Mouse (Mus musculus) midbrain, embryonic 13.5 days (tissue): ENCODE measurements around the gene Slc7a11. TPM values are rescaled to one million over a fixed set of nuclear protein-coding genes. Genes with fewer than 3 reads are reported as not detected.

ENCODE experiments used
- ATAC-seq: fragments of 200-750 bp; cut with Nextera tagmentation; 2 replicates; pipeline ENCODE4 v1.8.0; 2017; ENCODE audit warnings: mild to moderate bottlenecking, moderate TSS enrichment, moderate library complexity
- H3K27ac ChIP-seq: fragments of 300-500 bp; sonication (generic); 2 replicates; pipeline ENCODE4 v1.5.1; 2015; ENCODE audit warnings: inconsistent platforms, mild to moderate bottlenecking, moderate library complexity
- H3K27me3 ChIP-seq: fragments of 300-500 bp; sonication (generic); 2 replicates; pipeline ENCODE4 v1.6.1; 2015; ENCODE audit warnings: mild to moderate bottlenecking, inconsistent platforms
- H3K36me3 ChIP-seq: fragments of 300-500 bp; sonication (generic); 2 replicates; pipeline ENCODE4 v1.6.1; 2015; ENCODE audit warnings: mild to moderate bottlenecking, inconsistent platforms
- H3K4me1 ChIP-seq: fragments of 300-500 bp; sonication (generic); replicated peaks from 2 replicates; pipeline ENCODE4 v1.6.1; 2015; ENCODE audit warnings: inconsistent platforms
- H3K4me2 ChIP-seq: fragments of 300-500 bp; sonication (generic); replicated peaks from 2 replicates; pipeline ENCODE4 v1.6.1; 2015; ENCODE audit warnings: moderate library complexity, mild to moderate bottlenecking, inconsistent platforms
- H3K4me3 ChIP-seq: fragments of 300-500 bp; sonication (generic); replicated peaks from 2 replicates; pipeline ENCODE4 v1.5.1; 2015; ENCODE audit warnings: mild to moderate bottlenecking, inconsistent platforms
- H3K9ac ChIP-seq: fragments of 300-500 bp; sonication (generic); replicated peaks from 2 replicates; pipeline ENCODE4 v1.6.1; 2015; ENCODE audit warnings: mild to moderate bottlenecking, inconsistent platforms
- H3K9me3 ChIP-seq: fragments of 300-500 bp; sonication (generic); 2 replicates; pipeline ENCODE4 v1.6.1; 2016; ENCODE audit warnings: mild to moderate bottlenecking, inconsistent platforms
- WGBS: fragments of 180-500 bp; shearing (Covaris S2); methylation state at CpG from one replicate; pipeline ENCODE4 v1.1.7; 2015; 5-methylcytosine and 5-hydroxymethylcytosine counted together
- polyA plus RNA-seq: library from polyadenylated mRNA; unstranded; fragments of >200 nt; fragmentation: Nextera tagmentation; extraction: Ambion mirVana; gene quantifications from 2 replicates; pipeline ENCODE4 v1.2.1, GENCODE M21; 2015

Gene Slc7a11
- polyA plus RNA-seq, 1 experiment from 2014 or later, result 1.7 TPM

- H3K4me2 ChIP-seq, result no peak overlapping the region
- 50% methylated on average over 4 of the region's 4 CpGs for WGBS
- H3K27me3 ChIP-seq, result no peaks in the 10 kb centered on the region
- H3K9me3 ChIP-seq, result no peaks in the 10 kb centered on the region
- no peak overlapping the region for H3K9ac ChIP-seq
- H3K4me1 ChIP-seq, result peaks cover 4% of the 10 kb centered on the region; the same call in 1 of the 2 replicates
- no peak overlapping the region for H3K4me3 ChIP-seq
- H3K36me3 ChIP-seq, result no peaks in the 10 kb centered on the region
- ATAC-seq, result no peak
- H3K27ac ChIP-seq, result no peak overlapping the region
These were observed 514.7 kb downstream of the Slc7a11 start for GRCm38 (mm10) chr3:49928509-49929263.

- Histone ChIP-seq H3K4me2 (no peak overlapping the region), H3K4me1 (peaks cover 8% of the 10 kb centered on the region), H3K36me3 (no peaks in the 10 kb centered on the region), H3K9me3 (no peaks in the 10 kb centered on the region), H3K9ac (no peak overlapping the region), H3K4me3 (no peak overlapping the region), H3K27me3 (no peaks in the 10 kb centered on the region), H3K27ac (no peak overlapping the region)
- no peak; the same call in 1 of the 2 replicates for ATAC-seq
- WGBS, result 58% methylated on average over 2 of the region's 2 CpGs
These were observed 529.5 kb downstream of the Slc7a11 start for GRCm38 (mm10) chr3:49913929-49914328.

- ATAC-seq, result no peak
- Histone ChIP-seq H3K4me1 (peaks cover 16% of the 10 kb centered on the region), H3K4me2 (no peak overlapping the region), H3K9ac (no peak overlapping the region), H3K4me3 (no peak overlapping the region), H3K9me3 (no peaks in the 10 kb centered on the region), H3K27ac (no peak overlapping the region), H3K36me3 (no peaks in the 10 kb centered on the region), H3K27me3 (no peaks in the 10 kb centered on the region)
- WGBS, result 20% methylated on average over 1 of the region's 1 CpGs
These were observed 532.5 kb downstream of the Slc7a11 start for GRCm38 (mm10) chr3:49910922-49911321.

- Histone ChIP-seq H3K4me2 (no peak overlapping the region), H3K27ac (no peak overlapping the region), H3K36me3 (no peaks in the 10 kb centered on the region), H3K4me1 (peaks cover 20% of the 10 kb centered on the region), H3K9ac (no peak overlapping the region), H3K27me3 (no peaks in the 10 kb centered on the region), H3K4me3 (no peak overlapping the region), H3K9me3 (no peaks in the 10 kb centered on the region)
- ATAC-seq, result no peak
- 60% methylated on average over 12 of the region's 12 CpGs for WGBS
These were observed 534.7 kb downstream of the Slc7a11 start for GRCm38 (mm10) chr3:49908426-49909341.

- no peak for ATAC-seq
These were observed 549.5 kb downstream of the Slc7a11 start for GRCm38 (mm10) chr3:49893945-49894344.

GRCm38 (mm10) chr3:49887359-49887758 is 556.1 kb downstream of the Slc7a11 start:
- Histone ChIP-seq H3K27me3 (no peaks in the 10 kb centered on the region), H3K27ac (peak overlapping the region; percentile 47), H3K9ac (no peak overlapping the region), H3K4me3 (no peak overlapping the region), H3K4me2 (no peak overlapping the region), H3K9me3 (no peaks in the 10 kb centered on the region), H3K4me1 (peaks cover 15% of the 10 kb centered on the region), H3K36me3 (no peaks in the 10 kb centered on the region)
- no peak; the same call in 1 of the 2 replicates for ATAC-seq
- 32% methylated on average over 2 of the region's 2 CpGs for WGBS

More at GRCm38 (mm10) chr3:49893945-49894344, 549.5 kb downstream of the Slc7a11 start:
- Histone ChIP-seq H3K4me3 (no peak overlapping the region), H3K27me3 (no peaks in the 10 kb centered on the region), H3K36me3 (no peaks in the 10 kb centered on the region), H3K4me2 (no peak overlapping the region), H3K9ac (no peak overlapping the region), H3K27ac (no peak overlapping the region), H3K9me3 (0 out of 2 replicates have a peak, but pooled peaks cover 5% of the 10 kb centered on the region), H3K4me1 (peaks cover 4% of the 10 kb centered on the region; the same call in 1 of the 2 replicates)

- peak overlapping the region; percentile 35; the same call in 1 of the 2 replicates for H3K27ac ChIP-seq
- peaks cover 15% of the 10 kb centered on the region for H3K4me1 ChIP-seq
- ATAC-seq, result peak; percentile 99
- no peak overlapping the region for H3K4me3 ChIP-seq
- no peaks in the 10 kb centered on the region for H3K36me3 ChIP-seq
- H3K4me2 ChIP-seq, result peak overlapping the region; percentile 32
- WGBS, result 13% methylated on average over 8 of the region's 8 CpGs
- H3K9ac ChIP-seq, result no peak overlapping the region
- no peaks in the 10 kb centered on the region for H3K9me3 ChIP-seq
- H3K27me3 ChIP-seq, result no peaks in the 10 kb centered on the region
These were observed 557.0 kb downstream of the Slc7a11 start for GRCm38 (mm10) chr3:49886220-49886945.

GRCm38 (mm10) chr3:49880496-49880895 is 562.9 kb downstream of the Slc7a11 start:
- H3K4me2 ChIP-seq, result no peak overlapping the region
- H3K4me3 ChIP-seq, result no peak overlapping the region
- H3K27me3 ChIP-seq, result 0 out of 2 replicates have a peak, but pooled peaks cover 3% of the 10 kb centered on the region
- H3K4me1 ChIP-seq, result no peaks in the 10 kb centered on the region
- ATAC-seq, result peak; percentile 68; the same call in 1 of the 2 replicates
- H3K36me3 ChIP-seq, result no peaks in the 10 kb centered on the region
- H3K9ac ChIP-seq, result no peak overlapping the region
- H3K9me3 ChIP-seq, result no peaks in the 10 kb centered on the region
- H3K27ac ChIP-seq, result no peak overlapping the region

- WGBS, result 65% methylated on average over 3 of the region's 3 CpGs
- no peak for ATAC-seq
- no peaks in the 10 kb centered on the region for H3K27me3 ChIP-seq
- H3K36me3 ChIP-seq, result no peaks in the 10 kb centered on the region
- peaks cover 27% of the 10 kb centered on the region for H3K4me1 ChIP-seq
- no peak overlapping the region for H3K27ac ChIP-seq
- H3K4me3 ChIP-seq, result no peak overlapping the region
- H3K9me3 ChIP-seq, result no peaks in the 10 kb centered on the region
- H3K4me2 ChIP-seq, result no peak overlapping the region
- H3K9ac ChIP-seq, result no peak overlapping the region
These were observed 572.6 kb downstream of the Slc7a11 start for GRCm38 (mm10) chr3:49870786-49871185.

GRCm38 (mm10) chr3:49867951-49868584 is 575.3 kb downstream of the Slc7a11 start:
- no peak overlapping the region for H3K9ac ChIP-seq
- H3K36me3 ChIP-seq, result no peaks in the 10 kb centered on the region
- no peak overlapping the region for H3K4me3 ChIP-seq
- H3K4me1 ChIP-seq, result peaks cover 30% of the 10 kb centered on the region
- H3K27me3 ChIP-seq, result no peaks in the 10 kb centered on the region
- H3K27ac ChIP-seq, result peak overlapping the region; percentile 79
- peak; percentile 54 for ATAC-seq
- WGBS, result 5% methylated on average over 4 of the region's 4 CpGs
- peak overlapping the region; percentile 13; the same call in 1 of the 2 replicates for H3K4me2 ChIP-seq
- no peaks in the 10 kb centered on the region for H3K9me3 ChIP-seq
